Mouse (Mus musculus) stomach, postnatal 0 days (tissue): ENCODE data around the gene Mad2l1. TPM values are rescaled to one million over a fixed set of nuclear protein-coding genes. Genes with fewer than 3 reads are reported as not detected.
A peak's percentile ranks its signal among the peaks of the same experiment; 100 is the strongest.

Experiments
- ATAC-seq: fragments of 200-750 bp; cut with Nextera tagmentation; 2 replicates; pipeline ENCODE4 v1.8.0; 2017; ENCODE audit not compliant: low FRiP score, low TSS enrichment
- DNase-seq: peaks from one replicate; pipeline ENCODE4 v3.0.0-alpha.2; 2016; ENCODE audit warnings: low spot score
- H3K27ac ChIP-seq: fragments of 300-500 bp; sonication (generic); replicated peaks from 2 replicates; pipeline ENCODE4 v1.5.1; 2014; ENCODE audit warnings: mild to moderate bottlenecking, control low read depth
- H3K27me3 ChIP-seq: fragments of 300-500 bp; sonication (generic); 2 replicates; pipeline ENCODE4 v1.6.1; 2014; ENCODE audit warnings: low read length; ENCODE audit not compliant: control insufficient read depth, insufficient read depth
- H3K36me3 ChIP-seq: fragments of 300-500 bp; sonication (generic); 2 replicates; pipeline ENCODE4 v1.6.1; 2014; ENCODE audit warnings: low read length, mixed read lengths; ENCODE audit not compliant: control insufficient read depth, insufficient read depth
- H3K4me1 ChIP-seq: fragments of 300-500 bp; sonication (generic); replicated peaks from 2 replicates; pipeline ENCODE4 v1.6.1; 2014; ENCODE audit warnings: antibody characterized with exemption; ENCODE audit not compliant: control insufficient read depth, insufficient read depth
- H3K4me2 ChIP-seq: fragments of 300-500 bp; sonication (generic); replicated peaks from 2 replicates; pipeline ENCODE4 v1.6.1; 2014; ENCODE audit warnings: low read depth, mild to moderate bottlenecking, control low read depth, moderate library complexity
- H3K4me3 ChIP-seq: fragments of 300-500 bp; sonication (generic); 2 replicates; pipeline ENCODE4 v1.5.1; 2014; ENCODE audit warnings: low read depth, low read length, control low read depth
- H3K9ac ChIP-seq: fragments of 300-500 bp; sonication (generic); 2 replicates; pipeline ENCODE4 v1.6.1; 2014; ENCODE audit warnings: mild to moderate bottlenecking, low read length, control low read depth, mixed read lengths
- H3K9me3 ChIP-seq: fragments of 300-500 bp; sonication (generic); 2 replicates; pipeline ENCODE4 v1.6.1; 2016; ENCODE audit warnings: low read length; ENCODE audit not compliant: control insufficient read depth
- CTCF ChIP-seq: IDR thresholded peaks from 2 replicates; pipeline ENCODE4 v1.5.1; 2016; ENCODE audit warnings: antibody characterized with exemption, low read depth, mild to moderate bottlenecking, moderate library complexity
- EP300 ChIP-seq: optimal IDR thresholded peaks from 2 replicates; pipeline ENCODE3; 2016; ENCODE audit warnings: antibody characterized with exemption
- WGBS: fragments of 180-500 bp; shearing (Covaris S2); extraction: QIAGEN DNeasy Blood & Tissue Kit; methylation state at CpG from one replicate; pipeline ENCODE4 v1.1.7; 2014; 5-methylcytosine and 5-hydroxymethylcytosine counted together
- polyA plus RNA-seq: library from polyadenylated mRNA; unstranded; fragments of >200 nt; fragmentation: Nextera tagmentation; extraction: Ambion mirVana; gene quantifications from 2 replicates; pipeline ENCODE4 v1.2.1, GENCODE M21; 2015

Gene Mad2l1
- polyA plus RNA-seq, result 33.8 and 38.6 TPM in 2 replicates

- peak; percentile 100 for ATAC-seq
- H3K9me3 ChIP-seq, result no peaks in the 10 kb centered on the region
- under 1% methylated on average over 57 of the region's 57 CpGs for WGBS
- H3K27ac ChIP-seq, result peak within 1 kb of the TSS; percentile 79
- peak within 1 kb of the TSS; percentile 82 for H3K4me2 ChIP-seq
- peak within 1 kb of the TSS; percentile 75 for H3K9ac ChIP-seq
- no peaks in the 10 kb centered on the region for H3K36me3 ChIP-seq
- DNase-seq, result peak; percentile 98
- no peaks in the 10 kb centered on the region for H3K27me3 ChIP-seq
- H3K4me3 ChIP-seq, result peak within 1 kb of the TSS; percentile 78
- TF ChIP-seq EP300, result peak; percentile 8
- peak; percentile 44; the same call in 1 of the 2 replicates for TF ChIP-seq CTCF
- no peaks in the 10 kb centered on the region for H3K4me1 ChIP-seq
Observed at GRCm38 (mm10) chr6:66535028-66535862, at the start of gene Mad2l1. Gene Mad2l1, plus strand, starts transcription at chr6:66535390.

GRCm38 (mm10) chr6:66493685-66494084 lies 41.5 kb upstream of the Mad2l1 start:
- 80% methylated on average over 3 of the region's 3 CpGs for WGBS
- Histone ChIP-seq H3K36me3 (no peaks in the 10 kb centered on the region), H3K9ac (no peak overlapping the region), H3K9me3 (no peaks in the 10 kb centered on the region), H3K4me3 (no peak overlapping the region), H3K27me3 (no peaks in the 10 kb centered on the region), H3K4me2 (no peak overlapping the region), H3K4me1 (no peaks in the 10 kb centered on the region), H3K27ac (no peak overlapping the region)
- ATAC-seq, result no peak
- no peak for DNase-seq
- TF ChIP-seq CTCF (no peak), EP300 (no peak)

- Histone ChIP-seq H3K9ac (no peak overlapping the region), H3K27ac (no peak overlapping the region), H3K4me1 (no peaks in the 10 kb centered on the region), H3K36me3 (no peaks in the 10 kb centered on the region), H3K9me3 (no peaks in the 10 kb centered on the region), H3K4me2 (no peak overlapping the region), H3K27me3 (no peaks in the 10 kb centered on the region), H3K4me3 (no peak overlapping the region)
- 97% methylated on average over 5 of the region's 5 CpGs for WGBS
- TF ChIP-seq CTCF (no peak), EP300 (no peak)
- DNase-seq, result no peak
- no peak for ATAC-seq
Observed at GRCm38 (mm10) chr6:66516368-66516767, 18.8 kb upstream of the Mad2l1 start.

- no peaks in the 10 kb centered on the region for H3K4me1 ChIP-seq
- no peak overlapping the region for H3K27ac ChIP-seq
- DNase-seq (no peak), ATAC-seq (no peak)
- 91% methylated on average over 10 of the region's 10 CpGs for WGBS
- H3K9ac ChIP-seq, result no peak overlapping the region
- no peaks in the 10 kb centered on the region for H3K9me3 ChIP-seq
- H3K4me3 ChIP-seq, result no peak overlapping the region
- H3K36me3 ChIP-seq, result no peaks in the 10 kb centered on the region
- H3K4me2 ChIP-seq, result no peak overlapping the region
- TF ChIP-seq CTCF, result no peak
- no peak for TF ChIP-seq EP300
- H3K27me3 ChIP-seq, result no peaks in the 10 kb centered on the region
Observed at GRCm38 (mm10) chr6:66528386-66528785, 6.8 kb upstream of the Mad2l1 start.

- Histone ChIP-seq H3K4me1 (no peaks in the 10 kb centered on the region), H3K27me3 (no peaks in the 10 kb centered on the region), H3K9ac (no peak overlapping the region), H3K4me3 (no peak overlapping the region), H3K4me2 (no peak overlapping the region), H3K27ac (no peak overlapping the region), H3K9me3 (no peaks in the 10 kb centered on the region), H3K36me3 (no peaks in the 10 kb centered on the region)
- DNase-seq, result no peak
- 18% methylated on average over 3 of the region's 3 CpGs for WGBS
- TF ChIP-seq EP300 (no peak), CTCF (peak; percentile 83)
- ATAC-seq, result no peak
Observed at GRCm38 (mm10) chr6:66533241-66533640, 1.9 kb upstream of the Mad2l1 start.

GRCm38 (mm10) chr6:66534366-66534941 lies 736 bp upstream of the Mad2l1 start:
- H3K27ac ChIP-seq, result peak overlapping the region; percentile 79
- no peaks in the 10 kb centered on the region for H3K9me3 ChIP-seq
- TF ChIP-seq CTCF (no peak), EP300 (no peak)
- 64% methylated on average over 5 of the region's 5 CpGs for whole genome bisulfite sequencing
- H3K4me1 ChIP-seq, result no peaks in the 10 kb centered on the region
- no peak overlapping the region for H3K9ac ChIP-seq
- H3K27me3 ChIP-seq, result no peaks in the 10 kb centered on the region
- ATAC-seq, result no peak
- H3K4me3 ChIP-seq, result peak overlapping the region; percentile 78
- no peaks in the 10 kb centered on the region for H3K36me3 ChIP-seq
- DNase-seq, result no peak
- peak overlapping the region; percentile 60 for H3K4me2 ChIP-seq
